Mouse (Mus musculus) c-Kit-negative CD71-positive TER-119-positive erythroid progenitor cells, embryonic 14.5 days (primary cell): ENCODE measurements around the gene Cdyl.

Experiments used
- DNase-seq: peaks from one replicate; pipeline ENCODE4 v3.0.0-alpha.2; 2013; ENCODE audit warnings: low read depth, low spot score

Cdyl gene

GRCm38 (mm10) chr13:35797811-35798522, 138.3 kb downstream of the Cdyl start:
- DNase-seq, result no peak

GRCm38 (mm10) chr13:35798645-35799044, 139.0 kb downstream of the Cdyl start:
- no peak for DNase-seq

- DNase-seq, result no peak
Measured at GRCm38 (mm10) chr13:35800270-35800669, 140.6 kb downstream of the Cdyl start.

- DNase-seq, result no peak
Measured at GRCm38 (mm10) chr13:35805727-35806126, 146.1 kb downstream of the Cdyl start.

- no peak for DNase-seq
Measured at GRCm38 (mm10) chr13:35806165-35806564, 146.5 kb downstream of the Cdyl start.

GRCm38 (mm10) chr13:35807016-35807415, 147.4 kb downstream of the Cdyl start:
- no peak for DNase-seq

GRCm38 (mm10) chr13:35807525-35807924, 147.9 kb downstream of the Cdyl start:
- no peak for DNase-seq

- no peak for DNase-seq
Measured at GRCm38 (mm10) chr13:35807940-35808339, 148.3 kb downstream of the Cdyl start.

- no peak for DNase-seq
Measured at GRCm38 (mm10) chr13:35809252-35810159, 149.9 kb downstream of the Cdyl start.

- DNase-seq, result no peak
Measured at GRCm38 (mm10) chr13:35810160-35810537, 150.5 kb downstream of the Cdyl start.

- no peak for DNase-seq
Measured at GRCm38 (mm10) chr13:35811361-35812190, 151.9 kb downstream of the Cdyl start.

- no peak for DNase-seq
Measured at GRCm38 (mm10) chr13:35812191-35812440, 152.5 kb downstream of the Cdyl start.

GRCm38 (mm10) chr13:35813348-35814127, 153.9 kb downstream of the Cdyl start:
- DNase-seq, result no peak

- DNase-seq, result no peak
Measured at GRCm38 (mm10) chr13:35815205-35815726, 155.6 kb downstream of the Cdyl start.

- no peak for DNase-seq
Measured at GRCm38 (mm10) chr13:35815782-35816368, 156.2 kb downstream of the Cdyl start.

GRCm38 (mm10) chr13:35817626-35818025, 158.0 kb downstream of the Cdyl start:
- DNase-seq, result no peak

GRCm38 (mm10) chr13:35818060-35818459, 158.4 kb downstream of the Cdyl start:
- no peak for DNase-seq

GRCm38 (mm10) chr13:35821821-35822454, 162.3 kb downstream of the Cdyl start:
- no peak for DNase-seq

GRCm38 (mm10) chr13:35822795-35823194, 163.2 kb downstream of the Cdyl start:
- DNase-seq, result no peak

GRCm38 (mm10) chr13:35825639-35826038, 166.0 kb downstream of the Cdyl start:
- no peak for DNase-seq
